Mouse (Mus musculus) cerebellum, adult 2 months (tissue): Measurements from ENCODE around the gene Cyren. TPM values are rescaled to one million over a fixed set of nuclear protein-coding genes. Genes with fewer than 3 reads are reported as not detected.
A peak's percentile ranks its signal among the peaks of the same experiment; 100 is the strongest.

Source experiments
- DNase-seq, 2 experiments: peaks; one replicate each; pipeline ENCODE4 v3.0.0; 2021
- H3K27ac ChIP-seq: fragments of 200-500 bp; 2 replicates; pipeline ENCODE4 v1.5.1; 2012; ENCODE audit warnings: low read length, control low read depth, inconsistent platforms; ENCODE audit not compliant: insufficient read depth
- H3K27me3 ChIP-seq: fragments of 200-500 bp; 2 replicates; pipeline ENCODE4 v1.6.1; 2012; ENCODE audit warnings: inconsistent platforms, mild to moderate bottlenecking, low read length, moderate library complexity; ENCODE audit not compliant: control insufficient read depth, insufficient read depth
- H3K4me1 ChIP-seq: fragments of 200-500 bp; 2 replicates; pipeline ENCODE4 v1.6.1; 2011; ENCODE audit warnings: low read length; ENCODE audit not compliant: control insufficient read depth, insufficient read depth
- H3K4me3 ChIP-seq: fragments of 200-500 bp; replicated peaks from 2 replicates; pipeline ENCODE3; 2011; ENCODE audit warnings: mild to moderate bottlenecking, low read depth, low read length, control low read depth; ENCODE audit not compliant: insufficient read depth
- CTCF ChIP-seq: fragments of 200-500 bp; IDR thresholded peaks from 2 replicates; pipeline ENCODE4 v1.5.1; 2011; ENCODE audit warnings: low read depth, mild to moderate bottlenecking, control low read depth, low read length, moderate library complexity, borderline replicate concordance; ENCODE audit not compliant: insufficient read depth
- POLR2A ChIP-seq: fragments of 200-500 bp; IDR thresholded peaks from 2 replicates; pipeline ENCODE4 v1.6.1; 2011; ENCODE audit warnings: low read length, control low read depth, borderline replicate concordance; ENCODE audit not compliant: insufficient read depth
- WGBS: fragments of 180-500 bp; shearing (Covaris S2); methylation state at CpG from one replicate; pipeline ENCODE4 v1.1.7; 2018; 5-methylcytosine and 5-hydroxymethylcytosine counted together
- polyA plus RNA-seq: library from polyadenylated mRNA; depleted of rRNA; stranded (reverse); fragments of >200 nt; gene quantifications from 2 replicates; pipeline ENCODE4 v1.2.3, GENCODE M21; 2012; rRNA removed

Cyren gene
- polyA plus RNA-seq, result 3.7 and 4.9 TPM in 2 replicates

- TF ChIP-seq POLR2A (peak; percentile 78), CTCF (peak; percentile 39; the same call in 1 of the 2 replicates)
- WGBS, result under 1% methylated on average over 56 of the region's 56 CpGs
Observed at GRCm38 (mm10) chr6:34877509-34878321, at the start of gene Cyren. Gene Cyren (minus strand): TSS chr6:34878060.

GRCm38 (mm10) chr6:34927594-34927993, 49.7 kb upstream of the Cyren start:
- Histone ChIP-seq H3K4me3 (no peak overlapping the region), H3K27ac (no peak overlapping the region), H3K4me1 (no peaks in the 10 kb centered on the region), H3K27me3 (no peaks in the 10 kb centered on the region)
- TF ChIP-seq POLR2A (no peak), CTCF (no peak)
- WGBS, result 94% methylated on average over 8 of the region's 8 CpGs
- no peak for DNase-seq

More at GRCm38 (mm10) chr6:34877509-34878321, at the start of gene Cyren:
- H3K27ac ChIP-seq, result peak within 1 kb of the TSS; percentile 67
- H3K4me1 ChIP-seq, result no peaks in the 10 kb centered on the region
- peak within 1 kb of the TSS; percentile 59 for H3K4me3 ChIP-seq
- H3K27me3 ChIP-seq, result no peaks in the 10 kb centered on the region
- peak; percentile 90 for DNase-seq

- peak; percentile 84 for TF ChIP-seq CTCF
- no peak for TF ChIP-seq POLR2A
- no peaks in the 10 kb centered on the region for H3K4me1 ChIP-seq
Observed at GRCm38 (mm10) chr6:34927156-34927555, 49.3 kb upstream of the Cyren start.

GRCm38 (mm10) chr6:34921941-34922340, 44.1 kb upstream of the Cyren start:
- WGBS, result 48% methylated on average over 14 of the region's 14 CpGs
- no peaks in the 10 kb centered on the region for H3K27me3 ChIP-seq
- peak in 1 of 2 experiments; percentile 22 for DNase-seq
- TF ChIP-seq POLR2A (no peak), CTCF (peak; percentile 69)
- no peaks in the 10 kb centered on the region for H3K4me1 ChIP-seq
- no peak overlapping the region for H3K27ac ChIP-seq
- no peak overlapping the region for H3K4me3 ChIP-seq

More at GRCm38 (mm10) chr6:34927156-34927555, 49.3 kb upstream of the Cyren start:
- Histone ChIP-seq H3K27ac (no peak overlapping the region), H3K27me3 (no peaks in the 10 kb centered on the region), H3K4me3 (no peak overlapping the region)
- peak; percentile 58 to 70 for DNase-seq
- 27% methylated on average over 4 of the region's 4 CpGs for WGBS

GRCm38 (mm10) chr6:34920631-34921030, 42.8 kb upstream of the Cyren start:
- DNase-seq, result no peak
- no peaks in the 10 kb centered on the region for H3K4me1 ChIP-seq
- H3K27ac ChIP-seq, result no peak overlapping the region
- H3K4me3 ChIP-seq, result no peak overlapping the region
- 93% methylated on average over 12 of the region's 12 CpGs for WGBS
- no peak for TF ChIP-seq CTCF
- no peak for TF ChIP-seq POLR2A
- no peaks in the 10 kb centered on the region for H3K27me3 ChIP-seq

GRCm38 (mm10) chr6:34919956-34920355, 42.1 kb upstream of the Cyren start, which contains the start of gene Stra8:
Gene Stra8 (plus strand): TSS chr6:34920163.
- no peak for DNase-seq
- Histone ChIP-seq H3K4me3 (no peak within 1 kb of the TSS), H3K27ac (no peak within 1 kb of the TSS), H3K27me3 (no peaks in the 10 kb centered on the region), H3K4me1 (no peaks in the 10 kb centered on the region)
- 63% methylated on average over 10 of the region's 10 CpGs for WGBS
- no peak for TF ChIP-seq CTCF
- no peak for TF ChIP-seq POLR2A

GRCm38 (mm10) chr6:34919146-34919545, 41.3 kb upstream of the Cyren start:
- 92% methylated on average over 7 of the region's 7 CpGs for WGBS

GRCm38 (mm10) chr6:34914462-34914861, 36.6 kb upstream of the Cyren start:
- WGBS, result 90% methylated on average over 3 of the region's 3 CpGs
- Histone ChIP-seq H3K27ac (no peak overlapping the region), H3K4me3 (no peak overlapping the region), H3K4me1 (0 out of 2 replicates have a peak, but pooled peaks cover 2% of the 10 kb centered on the region), H3K27me3 (no peaks in the 10 kb centered on the region)
- DNase-seq, result no peak
- TF ChIP-seq CTCF, result no peak

More at GRCm38 (mm10) chr6:34919146-34919545, 41.3 kb upstream of the Cyren start:
- no peak overlapping the region for H3K4me3 ChIP-seq
- H3K27ac ChIP-seq, result no peak overlapping the region
- no peaks in the 10 kb centered on the region for H3K4me1 ChIP-seq
- no peaks in the 10 kb centered on the region for H3K27me3 ChIP-seq
- no peak for DNase-seq
- TF ChIP-seq CTCF (no peak), POLR2A (no peak)
